Mouse (Mus musculus) stomach, embryonic 14.5 days (tissue): ENCODE data around the gene Gm10392. TPM values are rescaled to one million over a fixed set of nuclear protein-coding genes. Genes with fewer than 3 reads are reported as not detected.

Source experiments
- ATAC-seq: fragments of 200-750 bp; cut with Nextera tagmentation; 2 replicates; pipeline ENCODE4 v1.8.0; 2017; ENCODE audit warnings: low read depth, moderate TSS enrichment; ENCODE audit not compliant: insufficient number of reproducible peaks, insufficient read depth, low FRiP score
- H3K27ac ChIP-seq: fragments of 300-500 bp; sonication (generic); 2 replicates; pipeline ENCODE4 v1.5.1; 2014; ENCODE audit warnings: mild to moderate bottlenecking, low read length, moderate library complexity, mixed read lengths
- H3K27me3 ChIP-seq: fragments of 300-500 bp; sonication (generic); 2 replicates; pipeline ENCODE4 v1.6.1; 2014; ENCODE audit warnings: low read length, control low read depth, mixed read lengths; ENCODE audit not compliant: control insufficient read depth, insufficient read depth
- H3K36me3 ChIP-seq: fragments of 300-500 bp; sonication (generic); 2 replicates; pipeline ENCODE4 v1.6.1; 2014; ENCODE audit warnings: mild to moderate bottlenecking, control low read depth, low read length, moderate library complexity, mixed read lengths; ENCODE audit not compliant: control insufficient read depth, insufficient read depth
- H3K4me1 ChIP-seq: fragments of 300-500 bp; sonication (generic); 2 replicates; pipeline ENCODE4 v1.6.1; 2014; ENCODE audit warnings: low read length, control low read depth, mixed read lengths; ENCODE audit not compliant: control insufficient read depth, insufficient read depth
- H3K4me2 ChIP-seq: fragments of 300-500 bp; sonication (generic); replicated peaks from 2 replicates; pipeline ENCODE4 v1.6.1; 2014; ENCODE audit warnings: low read depth, low read length, control low read depth
- H3K4me3 ChIP-seq: fragments of 300-500 bp; sonication (generic); 2 replicates; pipeline ENCODE4 v1.5.1; 2014; ENCODE audit warnings: low read depth, low read length, control low read depth
- H3K9ac ChIP-seq: fragments of 300-500 bp; sonication (generic); replicated peaks from 2 replicates; pipeline ENCODE4 v1.6.1; 2014; ENCODE audit warnings: low read depth, mild to moderate bottlenecking, control low read depth, low read length, moderate library complexity, mixed read lengths
- H3K9me3 ChIP-seq: fragments of 300-500 bp; sonication (generic); 2 replicates; pipeline ENCODE4 v1.6.1; 2016; ENCODE audit warnings: low read depth, low read length, control low read depth; ENCODE audit not compliant: control insufficient read depth
- WGBS: fragments of 180-500 bp; shearing (Covaris S2); extraction: QIAGEN DNeasy Blood & Tissue Kit; methylation state at CpG from one replicate; pipeline ENCODE4 v1.1.7; 2014; 5-methylcytosine and 5-hydroxymethylcytosine counted together
- polyA plus RNA-seq: library from polyadenylated mRNA; unstranded; fragments of >200 nt; fragmentation: Nextera tagmentation; extraction: Ambion mirVana; gene quantifications from 2 replicates; pipeline ENCODE4 v1.2.1, GENCODE M21; 2014

The Gm10392 gene
- polyA plus RNA-seq, 1 experiment from 2014 or later = not detected

- H3K4me1 ChIP-seq = 0 out of 2 replicates have a peak, but pooled peaks cover 6% of the 10 kb centered on the region
- peaks cover 15% of the 10 kb centered on the region; the same call in 1 of the 2 replicates for H3K36me3 ChIP-seq
- 0 out of 2 replicates have a peak overlapping the region, but pooled peaks have one; percentile 16 for H3K4me2 ChIP-seq
- H3K27ac ChIP-seq = no peak overlapping the region
- peaks cover 25% of the 10 kb centered on the region for H3K27me3 ChIP-seq
- WGBS = 3% methylated on average over 25 of the region's 25 CpGs
- H3K4me3 ChIP-seq = no peak overlapping the region
- peak; percentile 21; the same call in 1 of the 2 replicates for ATAC-seq
- H3K9me3 ChIP-seq = no peaks in the 10 kb centered on the region
- no peak overlapping the region for H3K9ac ChIP-seq
Measured at GRCm38 (mm10) chr11:77467157-77467556, 51.8 kb downstream of the Gm10392 start.

Other genes starting within 250 kb of the Gm10392 start
- gene Coro6, start 56.8 kb downstream of the Gm10392 start, polyA plus RNA-seq = 0.09 and 0.43 TPM in 2 replicates
- 7.1 TPM in 2 replicates for gene Ankrd13b, start 29.5 kb downstream of the Gm10392 start, polyA plus RNA-seq
- 15.1 and 18.1 TPM in 2 replicates for gene Git1, start 25.6 kb downstream of the Gm10392 start, polyA plus RNA-seq
- 1.8 and 1.9 TPM in 2 replicates for gene Abhd15, start 4.1 kb downstream of the Gm10392 start, polyA plus RNA-seq
- 32.8 and 38.7 TPM in 2 replicates for gene Trp53i13, start 3.2 kb downstream of the Gm10392 start, polyA plus RNA-seq
- gene Taok1, start 88.6 kb upstream of the Gm10392 start, polyA plus RNA-seq = 23.2 and 24.1 TPM in 2 replicates
- gene Nufip2, start 167.0 kb upstream of the Gm10392 start, polyA plus RNA-seq = 9.9 and 10.3 TPM in 2 replicates
- gene Cryba1, start 206.1 kb upstream of the Gm10392 start, polyA plus RNA-seq = not detected in 2 replicates
- gene Myo18a, start 244.0 kb upstream of the Gm10392 start, polyA plus RNA-seq = 18.4 and 22.3 TPM in 2 replicates